Mouse (Mus musculus) adrenal gland, adult (tissue): Measurements from ENCODE around the gene Slc4a10.

ENCODE experiments used
- DNase-seq, 2 experiments: peaks; one replicate each; pipeline ENCODE4 v3.0.0; 2022 to 2023; ENCODE audit warnings: low spot score in 1 of 2; ENCODE audit not compliant: inconsistent age in 2 of 2

The Slc4a10 gene

GRCm38 (mm10) chr2:62346771-62347170 is 300.5 kb downstream of the Slc4a10 start:
- DNase-seq, result no peak

- DNase-seq, result no peak
Observed at GRCm38 (mm10) chr2:62347762-62348161, 301.5 kb downstream of the Slc4a10 start.

DNA sequence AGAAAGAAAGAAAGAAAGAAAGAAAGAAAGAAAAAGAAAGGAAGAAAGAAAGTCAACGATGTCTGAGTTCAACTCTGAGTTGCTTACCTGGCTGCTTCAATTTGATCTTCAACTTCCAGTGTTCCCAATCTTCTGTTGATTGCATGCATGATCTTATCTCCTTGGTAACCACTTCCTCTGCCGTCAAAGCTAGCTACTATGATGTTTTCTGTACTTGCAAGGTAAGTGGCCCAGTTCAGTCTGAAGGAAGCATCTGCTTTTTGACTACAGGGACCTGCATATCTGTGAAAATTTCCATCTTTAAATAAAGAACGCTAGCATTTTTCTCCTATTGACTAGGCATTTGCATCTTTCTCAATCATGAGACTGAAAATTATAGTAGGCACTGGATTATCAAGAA is 305.8 kb downstream of the Slc4a10 start:
- DNase-seq, result no peak

DNA sequence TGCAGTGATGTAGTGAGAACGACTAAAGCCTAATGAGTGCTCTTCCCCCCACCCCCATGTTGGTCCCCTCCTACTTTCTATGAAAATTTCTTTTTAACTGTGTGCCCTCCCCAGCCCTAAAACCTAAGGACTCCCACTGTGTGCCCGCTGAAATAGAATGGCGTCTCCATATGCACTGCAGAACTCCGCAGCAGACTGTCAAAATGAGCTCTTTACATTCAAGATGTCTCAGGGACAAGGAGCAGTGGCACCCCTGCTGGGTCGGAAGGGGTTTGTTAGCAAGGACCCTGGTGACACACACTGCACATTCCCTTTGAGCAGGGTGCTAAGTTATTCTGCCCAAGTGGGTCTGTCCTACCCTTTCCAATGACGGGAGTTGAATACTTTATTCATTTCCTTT is 309.5 kb downstream of the Slc4a10 start:
- no peak for DNase-seq

DNA sequence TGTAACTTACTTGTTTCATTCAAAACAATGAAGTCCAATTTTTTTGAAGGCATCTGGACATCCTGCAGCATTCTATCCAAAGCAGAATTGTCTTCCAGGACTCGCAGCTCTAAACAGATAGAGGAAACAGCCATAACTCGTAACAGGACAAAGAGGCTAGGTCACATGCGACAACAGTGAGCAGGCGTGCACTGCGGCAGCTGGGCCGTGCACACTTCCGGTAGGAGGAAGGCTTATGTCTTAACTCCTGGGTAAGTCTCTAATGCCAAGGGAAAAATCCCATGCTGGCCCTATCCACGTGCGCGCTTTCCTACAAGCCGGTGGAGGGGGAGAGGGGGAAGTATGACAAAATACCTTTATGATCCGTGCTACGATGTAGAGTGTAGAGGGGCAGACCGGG is 310.3 kb downstream of the Slc4a10 start:
- DNase-seq, result no peak

- no peak for DNase-seq
Observed at GRCm38 (mm10) chr2:62357259-62357658, 311.0 kb downstream of the Slc4a10 start.

DNA sequence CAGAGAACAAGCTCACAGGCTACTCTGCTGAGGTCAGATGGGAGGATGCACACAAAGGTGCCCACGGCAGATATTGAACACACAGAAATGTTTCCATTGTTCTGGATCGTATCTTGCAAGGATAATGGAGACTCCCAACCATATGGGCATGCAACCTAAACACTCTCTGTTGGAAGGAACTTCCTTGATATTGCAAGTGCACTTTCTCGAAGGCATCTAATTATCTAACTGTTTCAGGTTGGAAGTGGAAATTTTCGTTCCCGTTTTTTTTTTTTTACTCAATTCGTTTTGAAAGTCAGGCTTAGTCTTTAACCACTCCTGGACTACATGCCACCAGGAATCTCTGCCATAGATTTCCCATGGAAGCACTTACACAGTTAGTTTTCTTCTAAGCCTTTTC is 314.6 kb downstream of the Slc4a10 start:
- DNase-seq, result no peak

- no peak for DNase-seq
Observed at GRCm38 (mm10) chr2:62361514-62361913, 315.3 kb downstream of the Slc4a10 start.

DNA sequence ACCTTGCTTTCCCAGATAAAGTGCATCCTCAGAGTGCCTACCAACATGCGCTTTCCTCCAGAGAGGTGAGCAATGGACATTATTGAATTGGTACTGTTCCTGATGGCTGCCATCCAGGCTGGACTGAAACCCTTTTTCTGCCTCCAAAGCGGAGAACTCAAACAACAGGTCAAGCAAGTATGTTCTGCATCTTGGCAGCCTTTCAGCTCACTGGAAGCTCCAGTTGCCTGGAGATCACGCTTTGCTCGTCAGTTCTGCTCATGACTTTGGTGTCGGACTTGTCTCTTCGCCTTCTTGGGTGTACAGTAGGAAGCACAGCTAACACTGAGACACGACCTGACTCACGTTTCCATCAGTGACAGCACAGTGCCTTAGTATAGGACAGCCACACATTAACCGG is 315.9 kb downstream of the Slc4a10 start:
- DNase-seq, result no peak

DNA sequence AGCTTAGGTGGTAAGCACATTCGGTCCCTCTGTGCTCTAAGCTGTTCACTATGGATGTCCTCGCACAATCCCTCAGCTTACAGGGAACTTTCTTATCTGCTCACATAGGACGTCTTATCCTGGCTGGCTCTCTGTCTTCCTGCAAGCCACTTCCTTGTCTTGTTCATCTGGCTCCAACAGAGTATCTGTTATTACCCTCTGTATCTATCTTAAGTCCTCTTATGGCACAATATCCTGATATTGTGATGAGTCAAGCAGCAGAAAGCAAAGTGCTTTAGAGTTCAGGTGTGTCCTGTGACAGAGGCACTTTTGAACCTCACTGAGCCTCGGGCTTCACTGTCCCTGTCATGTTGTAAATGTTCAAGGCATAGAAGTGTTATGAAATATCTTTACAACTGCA is 317.3 kb downstream of the Slc4a10 start:
- no peak for DNase-seq

DNA sequence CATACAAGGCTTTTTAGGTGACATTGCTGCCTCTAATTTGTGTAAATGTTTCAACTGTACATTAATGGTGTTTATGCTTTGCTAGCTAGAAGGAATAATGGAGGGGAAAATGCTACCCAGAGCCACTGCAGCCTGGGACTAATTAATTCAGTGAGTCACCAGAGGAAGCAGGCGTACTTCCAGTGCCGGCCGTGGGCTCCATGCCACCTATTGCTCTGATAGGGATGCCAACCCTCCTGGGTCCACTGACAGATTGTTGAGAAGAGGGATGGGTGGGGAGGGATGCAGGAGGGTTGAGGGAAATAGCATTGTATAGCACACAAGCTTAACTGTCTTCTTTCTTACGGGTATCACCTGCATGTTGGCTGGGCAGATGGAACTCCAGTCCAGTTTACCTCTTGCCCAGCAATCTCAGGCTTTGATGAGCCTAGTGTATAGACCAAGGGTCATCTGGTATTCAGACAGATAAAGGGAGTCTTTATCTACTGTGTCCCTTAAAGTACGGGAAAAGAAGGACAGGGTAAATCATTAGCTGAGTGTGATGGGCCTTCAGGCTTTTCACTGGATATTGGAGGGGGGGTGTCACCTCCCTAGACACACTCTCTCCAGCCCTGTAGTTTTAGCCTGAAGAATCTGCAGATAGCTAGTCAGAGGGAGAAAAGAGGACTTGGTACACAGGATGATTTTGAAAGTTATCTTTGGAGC is 322.2 kb downstream of the Slc4a10 start:
- no peak for DNase-seq

DNA sequence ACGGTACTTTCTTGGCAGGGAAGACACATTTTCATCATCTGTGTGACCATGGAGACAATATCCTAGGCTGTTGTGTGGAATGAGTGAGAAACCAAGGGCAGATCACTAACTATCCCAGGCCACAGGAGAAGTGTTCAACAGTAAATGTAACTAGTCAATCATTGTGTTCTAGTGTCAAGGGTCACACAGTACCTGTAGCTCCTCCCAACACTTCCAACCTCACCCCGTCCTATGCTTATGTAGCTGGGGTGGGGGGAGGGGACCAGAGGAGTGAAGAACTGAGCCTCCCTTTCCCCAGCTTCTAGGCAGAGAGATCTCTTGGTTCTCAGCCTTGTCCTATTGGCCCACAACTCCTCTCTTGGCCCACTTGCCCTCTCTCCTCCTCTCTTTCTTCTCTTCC is 323.8 kb downstream of the Slc4a10 start:
- DNase-seq, result no peak

DNA sequence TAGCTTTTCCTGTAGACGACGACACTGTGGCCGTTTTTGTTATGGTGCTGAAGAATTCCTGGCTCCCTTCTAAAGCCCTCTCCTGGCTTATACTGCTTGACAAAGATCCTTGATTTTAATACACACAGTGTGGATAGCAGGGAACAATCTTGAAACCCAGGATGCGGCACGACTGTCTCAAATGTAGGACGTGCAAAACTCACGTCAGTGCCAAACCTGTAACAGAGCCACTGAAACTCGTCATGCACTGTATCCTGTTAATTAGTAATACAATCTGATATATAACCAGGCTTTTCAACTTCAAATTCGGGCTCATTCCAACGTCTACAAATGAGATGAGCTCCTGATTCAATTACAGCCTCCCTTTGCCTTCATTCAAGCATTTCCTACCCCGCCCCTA is 327.4 kb downstream of the Slc4a10 start:
- no peak for DNase-seq
